Mouse (Mus musculus): ENCODE results near the gene Fam214a. TPM values are rescaled to one million over a fixed set of nuclear protein-coding genes. Genes with fewer than 3 reads are reported as not detected.

Fam214a gene
- polyA plus RNA-seq, 1 experiment from 2014 or later, result 14.3 TPM

DNA sequence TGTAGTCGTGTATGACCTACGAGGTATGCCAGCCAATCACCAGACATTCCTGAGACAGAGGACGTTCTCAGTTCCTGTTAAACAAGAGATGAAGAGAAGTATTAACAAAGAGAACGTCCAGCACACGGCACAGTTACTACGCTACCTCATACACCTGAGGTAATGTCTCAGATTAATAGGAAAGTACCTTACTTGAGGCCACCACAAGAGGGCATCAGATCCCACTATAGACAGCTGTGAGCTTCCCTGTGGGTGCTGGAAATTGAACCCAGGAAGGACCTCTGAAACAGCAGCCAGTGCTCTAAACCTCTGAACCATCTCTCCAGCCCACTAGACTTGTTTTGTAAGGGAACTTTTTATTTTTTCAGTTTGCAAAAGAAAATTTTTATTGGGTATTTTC, 73.0 kb downstream of the Fam214a start:
- Histone ChIP-seq H3K4me2 (ENCODE audit: low read length) (no peak overlapping the region), H3K27me3 (ENCODE audit: control insufficient read depth, insufficient read depth, low read length) (no peaks in the 10 kb centered on the region), H3K27ac (replicated peaks in 1 of 2; ENCODE audit: control insufficient read depth in 1 of 2, insufficient read depth in 1 of 2, low read depth in 2 of 2, low read length in 2 of 2) (no peak overlapping the region), H3K9me3 (ENCODE audit: control insufficient read depth, low read length) (no peaks in the 10 kb centered on the region), H3K4me3 (ENCODE audit: control insufficient read depth in 1 of 2, insufficient read depth in 1 of 2, low read depth in 1 of 2, low read length in 2 of 2) (no peak overlapping the region), H3K9ac (ENCODE audit: low read length) (no peak overlapping the region), H3K36me3 (ENCODE audit: control insufficient read depth, insufficient read depth, low read length) (peaks cover 41% of the 10 kb centered on the region), H3K4me1 (ENCODE audit: control insufficient read depth in 2 of 2, insufficient read depth in 2 of 2, low read length in 2 of 2) (no peaks in the 10 kb centered on the region)
- WGBS, result 79% methylated on average over 6 of the region's 6 CpGs
- no peak for ATAC-seq (ENCODE audit: insufficient number of reproducible peaks, insufficient read depth, low FRiP score, low read depth)

DNA sequence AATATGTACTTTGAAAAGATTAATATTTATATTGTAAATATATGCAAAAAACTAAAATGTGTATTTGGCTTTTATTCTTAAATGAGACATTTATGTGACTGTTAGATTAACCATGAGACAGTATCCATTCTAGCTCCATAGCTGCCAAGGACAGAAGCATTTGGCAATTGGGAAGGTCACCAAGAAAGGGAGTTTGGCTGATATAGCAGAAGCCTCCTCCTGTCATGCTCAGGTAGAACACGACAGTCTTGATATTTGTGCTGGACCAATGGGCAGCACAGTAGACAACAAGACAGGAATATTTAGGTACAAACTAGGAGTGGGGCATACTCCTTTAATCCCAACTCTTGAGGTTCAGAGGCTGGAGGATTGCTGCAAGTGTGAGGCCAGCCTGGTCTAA, 79.7 kb downstream of the Fam214a start:
- Histone ChIP-seq H3K4me1 (ENCODE audit: control insufficient read depth in 2 of 2, insufficient read depth in 2 of 2, low read length in 2 of 2) (no peaks in the 10 kb centered on the region; a peak in 2 of 4 replicates), H3K4me2 (ENCODE audit: low read length) (no peak overlapping the region), H3K27me3 (ENCODE audit: control insufficient read depth, insufficient read depth, low read length) (no peaks in the 10 kb centered on the region), H3K36me3 (ENCODE audit: control insufficient read depth, insufficient read depth, low read length) (peaks cover 31% of the 10 kb centered on the region), H3K9me3 (ENCODE audit: control insufficient read depth, low read length) (no peaks in the 10 kb centered on the region), H3K9ac (ENCODE audit: low read length) (no peak overlapping the region), H3K4me3 (ENCODE audit: control insufficient read depth in 1 of 2, insufficient read depth in 1 of 2, low read depth in 1 of 2, low read length in 2 of 2) (no peak overlapping the region), H3K27ac (replicated peaks in 1 of 2; ENCODE audit: control insufficient read depth in 1 of 2, insufficient read depth in 1 of 2, low read depth in 2 of 2, low read length in 2 of 2) (no peak overlapping the region)
- WGBS, result 90% methylated on average over 1 of the region's 1 CpGs
- no peak for ATAC-seq (ENCODE audit: insufficient number of reproducible peaks, insufficient read depth, low FRiP score, low read depth)

- no peaks in the 10 kb centered on the region; a peak in 2 of 4 replicates for H3K4me1 ChIP-seq (ENCODE audit: control insufficient read depth in 2 of 2, insufficient read depth in 2 of 2, low read length in 2 of 2)
- no peak overlapping the region for H3K4me3 ChIP-seq (ENCODE audit: control insufficient read depth in 1 of 2, insufficient read depth in 1 of 2, low read depth in 1 of 2, low read length in 2 of 2)
- no peaks in the 10 kb centered on the region for H3K27me3 ChIP-seq (ENCODE audit: control insufficient read depth, insufficient read depth, low read length)
- no peak overlapping the region for H3K4me2 ChIP-seq (ENCODE audit: low read length)
- H3K9me3 ChIP-seq (ENCODE audit: control insufficient read depth, low read length), result no peaks in the 10 kb centered on the region
- H3K9ac ChIP-seq (ENCODE audit: low read length), result no peak overlapping the region
- no peak for ATAC-seq (ENCODE audit: insufficient number of reproducible peaks, insufficient read depth, low FRiP score, low read depth)
- H3K27ac ChIP-seq (replicated peaks in 1 of 2; ENCODE audit: control insufficient read depth in 1 of 2, insufficient read depth in 1 of 2, low read depth in 2 of 2, low read length in 2 of 2), result no peak overlapping the region
- 53% methylated on average over 7 of the region's 7 CpGs for WGBS
- peaks cover 25% of the 10 kb centered on the region for H3K36me3 ChIP-seq (ENCODE audit: control insufficient read depth, insufficient read depth, low read length)
Observed at GRCm38 (mm10) chr9:75033141-75033540, 80.5 kb downstream of the Fam214a start.

DNA sequence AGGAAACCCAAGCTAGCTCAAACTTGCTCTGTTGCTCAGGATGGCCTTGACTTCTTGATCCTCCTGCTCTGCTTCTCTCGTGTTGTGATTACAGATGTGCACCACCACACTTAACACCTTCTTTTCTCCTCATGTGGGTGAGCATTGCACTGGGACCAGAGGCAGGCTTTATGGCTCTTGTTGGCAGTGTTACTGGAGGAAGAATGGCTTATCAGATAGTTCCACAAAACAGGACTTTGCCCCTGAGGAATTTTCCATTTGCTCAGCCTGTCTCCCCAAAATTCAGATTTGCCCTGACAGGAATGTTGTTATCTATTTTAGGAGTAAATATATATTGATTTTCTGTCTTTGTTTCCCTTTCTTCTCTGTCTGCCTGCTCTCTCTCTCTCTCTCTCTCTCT, 82.0 kb downstream of the Fam214a start:
- Histone ChIP-seq H3K27me3 (ENCODE audit: control insufficient read depth, insufficient read depth, low read length) (no peaks in the 10 kb centered on the region), H3K27ac (replicated peaks in 1 of 2; ENCODE audit: control insufficient read depth in 1 of 2, insufficient read depth in 1 of 2, low read depth in 2 of 2, low read length in 2 of 2) (no peak overlapping the region), H3K4me3 (ENCODE audit: control insufficient read depth in 1 of 2, insufficient read depth in 1 of 2, low read depth in 1 of 2, low read length in 2 of 2) (no peak overlapping the region), H3K9ac (ENCODE audit: low read length) (no peak overlapping the region), H3K4me2 (ENCODE audit: low read length) (no peak overlapping the region), H3K4me1 (ENCODE audit: control insufficient read depth in 2 of 2, insufficient read depth in 2 of 2, low read length in 2 of 2) (peaks cover 0 to 4% of the 10 kb centered on the region in 2 experiments), H3K36me3 (ENCODE audit: control insufficient read depth, insufficient read depth, low read length) (peaks cover 17% of the 10 kb centered on the region), H3K9me3 (ENCODE audit: control insufficient read depth, low read length) (no peaks in the 10 kb centered on the region)
- no peak for ATAC-seq (ENCODE audit: insufficient number of reproducible peaks, insufficient read depth, low FRiP score, low read depth)
- WGBS, result 19% methylated on average over 1 of the region's 1 CpGs

GRCm38 (mm10) chr9:75035944-75036343, 83.3 kb downstream of the Fam214a start:
- Histone ChIP-seq H3K4me3 (ENCODE audit: control insufficient read depth in 1 of 2, insufficient read depth in 1 of 2, low read depth in 1 of 2, low read length in 2 of 2) (no peak overlapping the region), H3K9ac (ENCODE audit: low read length) (no peak overlapping the region), H3K27ac (replicated peaks in 1 of 2; ENCODE audit: control insufficient read depth in 1 of 2, insufficient read depth in 1 of 2, low read depth in 2 of 2, low read length in 2 of 2) (no peak overlapping the region), H3K36me3 (ENCODE audit: control insufficient read depth, insufficient read depth, low read length) (peaks cover 28% of the 10 kb centered on the region), H3K9me3 (ENCODE audit: control insufficient read depth, low read length) (no peaks in the 10 kb centered on the region), H3K4me2 (ENCODE audit: low read length) (no peak overlapping the region), H3K27me3 (ENCODE audit: control insufficient read depth, insufficient read depth, low read length) (no peaks in the 10 kb centered on the region), H3K4me1 (ENCODE audit: control insufficient read depth in 2 of 2, insufficient read depth in 2 of 2, low read length in 2 of 2) (peaks cover 0 to 4% of the 10 kb centered on the region in 2 experiments)
- no peak for ATAC-seq (ENCODE audit: insufficient number of reproducible peaks, insufficient read depth, low FRiP score, low read depth)
- whole genome bisulfite sequencing, result 62% methylated on average over 4 of the region's 4 CpGs

- under 1% methylated on average over 65 of the region's 73 CpGs for WGBS
- peak; percentile 85 for ATAC-seq (ENCODE audit: insufficient number of reproducible peaks, insufficient read depth, low FRiP score, low read depth)
- Histone ChIP-seq H3K27ac (replicated peaks in 1 of 2; ENCODE audit: control insufficient read depth in 1 of 2, insufficient read depth in 1 of 2, low read depth in 2 of 2, low read length in 2 of 2) (peak within 1 kb of the TSS; percentile 39 to 66), H3K4me3 (ENCODE audit: control insufficient read depth in 1 of 2, insufficient read depth in 1 of 2, low read depth in 1 of 2, low read length in 2 of 2) (peak within 1 kb of the TSS; percentile 79 to 92), H3K36me3 (ENCODE audit: control insufficient read depth, insufficient read depth, low read length) (peaks cover 13% of the 10 kb centered on the region), H3K4me1 (ENCODE audit: control insufficient read depth in 2 of 2, insufficient read depth in 2 of 2, low read length in 2 of 2) (peaks cover 0 to 7% of the 10 kb centered on the region in 2 experiments), H3K4me2 (ENCODE audit: low read length) (peak within 1 kb of the TSS; percentile 65), H3K9me3 (ENCODE audit: control insufficient read depth, low read length) (no peaks in the 10 kb centered on the region), H3K9ac (ENCODE audit: low read length) (peak within 1 kb of the TSS; percentile 90), H3K27me3 (ENCODE audit: control insufficient read depth, insufficient read depth, low read length) (no peaks in the 10 kb centered on the region)
Observed at GRCm38 (mm10) chr9:75037451-75038356, 85.0 kb downstream of the Fam214a start, which contains the start of gene Arpp19. Gene Arpp19, plus strand, starts transcription at chr9:75037614.

DNA sequence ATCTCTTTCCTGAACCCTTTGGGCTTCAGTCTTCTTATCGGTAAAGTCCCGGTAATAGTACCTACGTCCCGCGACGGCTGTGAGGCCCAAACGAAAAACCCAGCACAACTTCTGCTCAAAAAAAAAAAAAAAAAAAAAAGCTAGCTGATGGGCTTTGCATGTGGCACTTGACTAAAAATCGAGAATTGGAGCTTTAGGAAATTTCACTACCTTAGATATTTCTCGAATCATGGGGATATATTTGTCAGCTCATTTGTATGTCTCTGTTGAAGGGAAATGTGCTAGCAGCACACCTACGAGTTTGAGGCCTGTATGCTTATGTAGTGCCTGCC, 85.6 kb downstream of the Fam214a start:
- Histone ChIP-seq H3K9me3 (ENCODE audit: control insufficient read depth, low read length) (no peaks in the 10 kb centered on the region), H3K4me3 (ENCODE audit: control insufficient read depth in 1 of 2, insufficient read depth in 1 of 2, low read depth in 1 of 2, low read length in 2 of 2) (peak overlapping the region; percentile 79 to 92), H3K27me3 (ENCODE audit: control insufficient read depth, insufficient read depth, low read length) (no peaks in the 10 kb centered on the region), H3K4me2 (ENCODE audit: low read length) (peak overlapping the region; percentile 65), H3K27ac (replicated peaks in 1 of 2; ENCODE audit: control insufficient read depth in 1 of 2, insufficient read depth in 1 of 2, low read depth in 2 of 2, low read length in 2 of 2) (no peak overlapping the region), H3K4me1 (ENCODE audit: control insufficient read depth in 2 of 2, insufficient read depth in 2 of 2, low read length in 2 of 2) (peaks cover 0 to 7% of the 10 kb centered on the region in 2 experiments), H3K36me3 (ENCODE audit: control insufficient read depth, insufficient read depth, low read length) (peaks cover 18% of the 10 kb centered on the region), H3K9ac (ENCODE audit: low read length) (peak overlapping the region; percentile 90)
- 2% methylated on average over 10 of the region's 10 CpGs for WGBS
- ATAC-seq (ENCODE audit: insufficient number of reproducible peaks, insufficient read depth, low FRiP score, low read depth), result no peak

Data from heart, embryonic 14.5 days (tissue).